Mouse (Mus musculus) T-cell, adult 2 months (primary cell): ENCODE results near the gene Usp17lb.
"Not testable (repeated sequence)": the region's sequence is repeated elsewhere in the genome, so short reads cannot be mapped to it uniquely, and the experiment has no call there.

Experiments
- DNase-seq: peaks from one replicate; pipeline ENCODE4 v3.0.0; 2022; ENCODE audit warnings: low spot score

Usp17lb gene

GRCm38 (mm10) chr7:104842503-104842902, at the start of gene Usp17lb:
Gene Usp17lb (minus strand): TSS chr7:104842603.
- no peak for DNase-seq

GRCm38 (mm10) chr7:104877731-104878130, 35.3 kb upstream of the Usp17lb start, which contains the start of gene Olfr665:
Gene Olfr665 (plus strand): TSS chr7:104878031.
- no peak for DNase-seq

- DNase-seq = no peak
Measured at GRCm38 (mm10) chr7:104861381-104861780, 19.0 kb upstream of the Usp17lb start.

GRCm38 (mm10) chr7:104857683-104858082, 15.3 kb upstream of the Usp17lb start:
- no peak for DNase-seq

- not testable (repeated sequence) for DNase-seq
Measured at GRCm38 (mm10) chr7:104856709-104857108, 14.3 kb upstream of the Usp17lb start, which contains the start of gene Usp17la. Gene Usp17la (plus strand): TSS chr7:104857009.

GRCm38 (mm10) chr7:104855248-104855750, 12.9 kb upstream of the Usp17lb start:
- DNase-seq = no peak

- not testable (repeated sequence) for DNase-seq
Measured at GRCm38 (mm10) chr7:104851546-104851945, 9.1 kb upstream of the Usp17lb start.

GRCm38 (mm10) chr7:104843731-104844287, 1.4 kb upstream of the Usp17lb start:
- DNase-seq = no peak

- not testable (repeated sequence) for DNase-seq
Measured at GRCm38 (mm10) chr7:104810335-104810734, 32.1 kb downstream of the Usp17lb start.

GRCm38 (mm10) chr7:104790796-104791195, 51.6 kb downstream of the Usp17lb start:
- DNase-seq = no peak
